Mouse (Mus musculus) ovary, adult 10 weeks (tissue): Measurements from ENCODE around the gene Gm16506. TPM values are rescaled to one million over a fixed set of nuclear protein-coding genes. Genes with fewer than 3 reads are reported as not detected.

Experiments used
- polyA plus RNA-seq: library from polyadenylated mRNA; stranded (reverse); fragments of 350-450 nt; fragmentation: Illumina TruSeq; extraction: RNeasy Lipid Tissue Mini Kit (QIAGEN cat#74804); gene quantifications from one replicate; pipeline ENCODE4 v1.2.3, GENCODE M21; 2014

The Gm16506 gene
- polyA plus RNA-seq: not detected

DNA sequence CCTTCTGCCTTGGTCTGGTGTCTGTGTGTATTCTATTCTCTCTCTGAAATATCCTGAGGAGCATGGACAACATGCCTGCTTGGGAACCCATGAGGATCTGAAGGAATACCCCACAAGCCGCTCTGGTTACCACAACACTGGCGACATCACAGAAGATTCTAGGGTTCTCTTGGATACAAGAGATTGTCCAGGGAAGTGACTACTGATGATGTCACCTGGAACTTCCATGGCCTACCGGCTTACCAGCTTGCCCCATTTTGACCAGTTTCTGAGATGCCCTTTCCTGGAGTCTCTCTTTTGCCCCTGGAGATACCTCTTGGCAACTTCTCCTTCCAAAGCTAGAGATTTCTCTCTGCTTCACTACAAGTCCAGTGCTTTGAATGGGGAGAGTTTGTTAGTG, at the start of gene Gm16506:
TSS of gene Gm16506 (minus strand) at position 101 of the 400 bp plus-strand sequence.

DNA sequence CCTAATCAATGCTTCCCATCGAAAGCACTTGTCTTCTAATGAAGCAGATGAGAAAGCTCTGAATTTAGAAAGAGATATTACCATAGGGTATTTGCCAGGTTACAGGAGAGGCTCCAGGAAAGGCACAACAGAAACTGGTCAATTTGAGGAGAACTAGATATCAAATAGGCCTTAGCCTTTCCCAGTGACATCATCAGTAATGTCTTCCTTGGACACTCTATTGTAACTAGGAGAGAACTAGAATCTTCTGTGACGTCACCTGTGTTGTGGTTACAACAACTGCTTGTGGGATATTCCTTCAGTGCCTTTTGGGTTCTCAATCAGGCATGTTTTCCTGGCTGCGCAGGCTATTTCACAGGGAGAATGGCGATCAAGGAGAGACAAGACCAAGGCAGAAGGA, 20.3 kb upstream of the Gm16506 start, which contains the start of gene Gm6526:
TSS of gene Gm6526 (plus strand) at position 301 of the 400 bp plus-strand sequence.

GRCm38 (mm10) chr14:43697621-43698020, 29.7 kb downstream of the Gm16506 start, which contains the start of gene Gm7324:
TSS of gene Gm7324 (plus strand) at chr14:43697828.

GRCm38 (mm10) chr14:43677099-43677498, 50.2 kb downstream of the Gm16506 start, which contains the start of gene Gm8165:
TSS of gene Gm8165 (minus strand) at chr14:43677199.

Other genes with a start within 250 kb of the Gm16506 start
- not detected for gene Gm5799, start 183.9 kb downstream of the Gm16506 start, polyA plus RNA-seq
- gene Gm17654, start 148.3 kb downstream of the Gm16506 start, polyA plus RNA-seq: not detected
- gene Gm10375, start 119.5 kb downstream of the Gm16506 start, polyA plus RNA-seq: not detected
- gene Gm8165, start 50.3 kb downstream of the Gm16506 start, polyA plus RNA-seq: not detected
- 10.8 TPM for gene Gm7324, start 29.7 kb downstream of the Gm16506 start, polyA plus RNA-seq
- 0.48 TPM for gene Gm6526, start 20.4 kb upstream of the Gm16506 start, polyA plus RNA-seq
- not detected for gene Gm8180, start 57.3 kb upstream of the Gm16506 start, polyA plus RNA-seq
- not detected for gene Ear1, start 148.0 kb upstream of the Gm16506 start, polyA plus RNA-seq
- gene Ear10, start 196.1 kb upstream of the Gm16506 start, polyA plus RNA-seq: not detected
- gene Gm8113, start 197.9 kb upstream of the Gm16506 start, polyA plus RNA-seq: 8.0 TPM
- not detected for gene Ang5, start 229.6 kb upstream of the Gm16506 start, polyA plus RNA-seq